ENCODE assay signal across 10 mouse cellular contexts in genomic region chr4:135565400-135565799, GRCm38 (mm10). TPM values are rescaled to one million over a fixed set of nuclear protein-coding genes. Genes with fewer than 3 reads are reported as not detected.
DNase-seq lines count a peak whose midpoint lies in the region; ATAC-seq lines count a peak whose summit lies in the region.
"Had no signal": no experiment of that assay in that cellular context is flagged by ENCODE, and none has a peak within 500 bp of the region (broad histone marks: within the 10 kb centered on the region; RNA-seq: fewer than 3 reads in every experiment).

No protein-coding gene starts in this region.

- WGBS in liver, embryonic 12.5 days (ENCODE audit: insufficient replicate concordance) = 46% methylated on average over 9 of the region's 9 CpGs
- WGBS in heart, embryonic 10.5 days = 31% methylated on average over 9 of the region's 9 CpGs

- no peak overlapping the region for H3K9ac ChIP-seq in liver, embryonic 12.5 days
- H3K9ac ChIP-seq: embryonic facial prominence, embryonic 15.5 days had no signal

- H3K4me2 ChIP-seq in liver, embryonic 12.5 days = no peak overlapping the region
- H3K4me2 ChIP-seq: embryonic facial prominence, embryonic 15.5 days had no signal

- no peak overlapping the region for H3K4me3 ChIP-seq in liver, embryonic 12.5 days
- no peak overlapping the region for H3K4me3 ChIP-seq in heart, embryonic 10.5 days
- H3K4me3 ChIP-seq: embryonic facial prominence, embryonic 15.5 days had no signal

- no peak for DNase-seq in liver
- DNase-seq in heart, embryonic 10.5 days (ENCODE audit: low spot score) = peak; percentile 85
- DNase-seq in kidney, adult 9 months = peak; percentile 39
- DNase-seq in lung, postnatal 36 days = peak; percentile 66
- no peak for DNase-seq in right cerebral cortex, postnatal 14 days
- DNase-seq in left cerebral cortex, adult 11 months (ENCODE audit: low spot score) = no peak
- DNase-seq in gastrocnemius, postnatal 10 days = no peak

- H3K4me1 ChIP-seq in liver, embryonic 12.5 days = peaks cover 15% of the 10 kb centered on the region
- H3K4me1 ChIP-seq in heart, embryonic 10.5 days = peaks cover 67% of the 10 kb centered on the region

- peaks cover 74% of the 10 kb centered on the region for H3K27me3 ChIP-seq in liver, embryonic 12.5 days (replicated peaks)
- H3K27me3 ChIP-seq in heart, embryonic 10.5 days (ENCODE audit: insufficient read depth, poor library complexity, severe bottlenecking) = peaks cover 37% of the 10 kb centered on the region

- ATAC-seq in liver, embryonic 12.5 days = no peak

- no peaks in the 10 kb centered on the region for H3K9me3 ChIP-seq in liver, embryonic 12.5 days (replicated peaks)
- H3K9me3 ChIP-seq in heart, embryonic 10.5 days = no peaks in the 10 kb centered on the region
- H3K9me3 ChIP-seq: embryonic facial prominence, embryonic 15.5 days had no signal

- H3K27ac ChIP-seq in liver, embryonic 12.5 days = 0 out of 2 replicates have a peak overlapping the region, but pooled peaks have one; percentile 17
- H3K27ac ChIP-seq in heart, embryonic 10.5 days = peak overlapping the region; percentile 79
- H3K27ac ChIP-seq: embryonic facial prominence, embryonic 15.5 days had no signal

- no peaks in the 10 kb centered on the region for H3K36me3 ChIP-seq in liver, embryonic 12.5 days
- H3K36me3 ChIP-seq in heart, embryonic 10.5 days = no peaks in the 10 kb centered on the region
- H3K36me3 ChIP-seq: embryonic facial prominence, embryonic 15.5 days had no signal

RNA-seq across cellular contexts. Expression of gene Grhl3, which starts 8.0 kb away (rescaled TPM):
- 1.0 and 1.1 TPM in 2 replicates for polyA plus RNA-seq in liver, embryonic 12.5 days (2016; fragmentation: Nextera tagmentation; extraction: Ambion mirVana)
- 4.3 and 14.1 TPM in 2 replicates for polyA plus RNA-seq in heart, embryonic 10.5 days (2016; fragmentation: Nextera tagmentation; extraction: Ambion mirVana)
- total RNA-seq in gastrocnemius, postnatal 10 days (2021) = under 1 TPM; 0.18 to 0.26 TPM
- total RNA-seq: CH12.LX had no signal

Comparison
In these comparisons a context has a peak if more than half of its experiments do, and no peak if none do; other contexts are left out.
1. DNase-seq: peak in heart, embryonic 10.5 days (single experiment), kidney, adult 9 months (single experiment) and lung, postnatal 36 days (single experiment); none in liver (single experiment), right cerebral cortex, postnatal 14 days (single experiment), left cerebral cortex, adult 11 months (single experiment) and gastrocnemius, postnatal 10 days (single experiment).